Mouse (Mus musculus): ENCODE measurements around the gene Platr17. TPM values are rescaled to one million over a fixed set of nuclear protein-coding genes. Genes with fewer than 3 reads are reported as not detected.
"Not testable (repeated sequence)": the region's sequence is repeated elsewhere in the genome, so short reads cannot be mapped to it uniquely, and the experiment has no call there.

Gene Platr17
- polyA plus RNA-seq, 1 experiment from 2014 or later = 0.40 TPM

DNA sequence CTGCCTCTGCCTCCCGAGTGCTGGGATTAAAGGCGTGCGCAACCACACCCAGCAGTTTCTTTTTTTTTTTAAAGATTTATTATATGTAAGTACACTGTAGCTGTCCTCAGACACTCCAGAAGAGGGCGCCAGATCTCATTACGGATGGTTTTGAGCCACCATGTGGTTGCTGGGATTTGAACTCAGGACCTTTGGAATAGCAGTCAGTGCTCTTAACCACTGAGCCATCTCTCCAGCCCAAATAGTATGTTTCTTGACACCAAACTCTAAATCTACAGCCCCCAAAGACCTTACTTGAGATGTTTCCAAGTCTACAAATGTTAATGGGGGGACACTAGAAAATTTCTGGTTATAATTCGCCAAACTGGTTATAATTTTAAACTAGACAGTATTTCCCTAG lies 13.0 kb upstream of the Platr17 start:
- H3K9me3 ChIP-seq; H3K4me3 ChIP-seq (replicated peaks); H3K27ac ChIP-seq; ATAC-seq; H3K36me3 ChIP-seq; H3K4me2 ChIP-seq (replicated peaks); H3K9ac ChIP-seq (replicated peaks); H3K27me3 ChIP-seq: not testable (repeated sequence)
- WGBS = 72% methylated on average over 6 of the region's 6 CpGs
- peaks cover 19% of the 10 kb centered on the region for H3K4me1 ChIP-seq (replicated peaks)

DNA sequence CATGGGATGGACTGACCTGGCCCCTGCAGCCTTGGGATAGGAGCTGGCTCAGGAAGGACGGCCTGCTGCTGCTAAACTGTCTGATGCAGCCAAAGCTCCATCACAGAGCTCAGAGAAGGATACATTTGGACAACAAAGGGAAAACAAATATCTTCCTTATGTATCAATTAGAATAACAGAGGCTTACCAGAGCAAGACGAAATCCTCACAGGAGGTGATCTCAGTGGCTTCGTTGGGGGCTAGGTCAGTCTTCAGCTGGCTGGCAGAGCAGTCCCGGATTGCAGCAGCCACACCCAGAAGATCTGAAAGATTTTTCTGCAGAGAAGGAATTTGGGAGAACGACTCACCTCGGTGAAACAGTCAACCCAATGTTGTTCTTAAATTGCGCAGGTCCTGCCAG lies 12.5 kb upstream of the Platr17 start:
- Histone ChIP-seq H3K36me3 (no peaks in the 10 kb centered on the region), H3K9me3 (no peaks in the 10 kb centered on the region), H3K27ac (no peak overlapping the region), H3K4me3 (replicated peaks) (no peak overlapping the region), H3K4me2 (replicated peaks) (no peak overlapping the region), H3K4me1 (replicated peaks) (peaks cover 19% of the 10 kb centered on the region), H3K27me3 (peaks cover 3% of the 10 kb centered on the region; the same call in 1 of the 2 replicates), H3K9ac (replicated peaks) (no peak overlapping the region)
- 14% methylated on average over 7 of the region's 7 CpGs for WGBS
- ATAC-seq = no peak

DNA sequence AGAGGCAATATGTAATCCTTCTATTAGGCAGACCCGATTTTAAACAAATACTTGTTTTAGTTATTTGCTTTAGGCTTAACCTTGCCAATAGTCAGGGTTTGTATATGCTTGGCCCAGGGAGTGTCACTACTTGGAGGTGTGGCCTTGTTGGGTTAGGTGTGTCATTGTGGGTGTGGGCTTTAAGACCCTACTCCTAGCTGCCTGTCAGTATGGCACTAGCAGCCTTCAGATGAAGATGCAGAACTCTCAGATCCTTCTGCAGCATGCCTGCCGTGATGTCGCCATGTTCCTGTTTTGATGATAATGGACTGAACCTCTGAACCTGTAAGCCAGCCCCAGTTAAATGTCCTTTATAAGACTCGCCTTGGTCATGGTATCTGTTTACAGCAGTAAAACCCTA lies 11.9 kb upstream of the Platr17 start:
- H3K9me3 ChIP-seq; H3K4me2 ChIP-seq (replicated peaks); H3K9ac ChIP-seq (replicated peaks); H3K27me3 ChIP-seq; ATAC-seq; H3K27ac ChIP-seq; H3K36me3 ChIP-seq; H3K4me3 ChIP-seq (replicated peaks): not testable (repeated sequence)
- WGBS = 81% methylated on average over 4 of the region's 4 CpGs
- peaks cover 16% of the 10 kb centered on the region for H3K4me1 ChIP-seq (replicated peaks)

DNA sequence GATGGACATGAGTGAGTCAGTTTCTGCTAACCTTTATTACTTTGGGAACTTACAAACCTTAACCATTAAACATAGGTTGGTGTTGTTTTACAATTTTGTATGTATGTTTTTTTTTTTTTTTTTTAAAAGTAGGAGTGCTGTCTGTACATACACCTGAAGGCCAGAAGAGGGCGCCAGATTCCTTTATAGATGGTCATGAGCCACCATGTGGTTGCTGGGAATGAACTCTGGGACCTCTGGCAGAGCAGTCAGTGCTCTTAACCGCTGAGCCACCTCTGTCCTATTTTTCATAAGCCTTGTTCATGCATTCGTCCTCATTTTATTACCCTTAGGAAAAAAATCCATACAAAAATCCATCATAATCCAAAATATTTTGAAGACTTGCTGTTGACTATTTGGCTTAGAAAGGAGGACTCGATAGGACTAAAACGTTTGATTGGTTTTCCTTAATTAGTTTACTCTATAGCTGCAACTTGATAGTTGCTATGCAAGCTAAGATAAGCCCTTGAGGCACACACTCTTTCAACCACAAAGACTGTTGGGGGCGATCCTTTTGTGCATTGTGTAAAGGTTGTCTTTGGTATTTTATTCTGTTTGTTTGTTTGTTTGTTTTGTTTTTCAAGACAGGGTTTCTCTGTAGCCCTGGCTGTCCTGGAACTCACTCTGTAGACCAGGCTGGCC lies 7.7 kb upstream of the Platr17 start:
- Histone ChIP-seq H3K27ac (no peak overlapping the region), H3K4me2 (replicated peaks) (no peak overlapping the region), H3K36me3 (no peaks in the 10 kb centered on the region), H3K4me3 (replicated peaks) (no peak overlapping the region), H3K27me3 (peaks cover 3% of the 10 kb centered on the region; the same call in 1 of the 2 replicates), H3K9me3 (no peaks in the 10 kb centered on the region), H3K4me1 (replicated peaks) (no peaks in the 10 kb centered on the region), H3K9ac (replicated peaks) (no peak overlapping the region)
- WGBS = 42% methylated on average over 6 of the region's 6 CpGs
- ATAC-seq = no peak

DNA sequence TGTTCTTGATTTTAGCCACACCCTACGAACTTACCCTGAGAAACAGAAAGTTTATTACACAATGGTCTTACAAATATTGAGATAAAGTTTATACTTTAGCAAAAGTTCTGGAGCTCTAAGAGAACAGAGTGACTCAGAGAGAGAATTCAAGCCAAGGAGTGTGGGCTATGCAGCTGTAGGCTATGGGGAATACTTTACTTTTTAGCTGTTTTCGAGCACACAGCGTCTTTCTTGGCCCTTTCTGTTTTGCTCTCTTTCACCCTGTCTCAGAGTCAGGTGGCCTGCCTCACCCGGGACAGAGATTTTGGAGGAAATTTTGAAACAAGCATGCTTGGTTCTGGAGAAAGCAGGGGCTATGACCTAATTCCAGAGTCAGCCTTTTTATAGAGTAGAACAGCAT lies 6.7 kb upstream of the Platr17 start:
- H3K27me3 ChIP-seq; H3K4me2 ChIP-seq (replicated peaks); H3K9ac ChIP-seq (replicated peaks); H3K27ac ChIP-seq; ATAC-seq; H3K36me3 ChIP-seq; H3K4me3 ChIP-seq (replicated peaks); H3K4me1 ChIP-seq (replicated peaks); H3K9me3 ChIP-seq: not testable (repeated sequence)
- 86% methylated on average over 4 of the region's 4 CpGs for WGBS

DNA sequence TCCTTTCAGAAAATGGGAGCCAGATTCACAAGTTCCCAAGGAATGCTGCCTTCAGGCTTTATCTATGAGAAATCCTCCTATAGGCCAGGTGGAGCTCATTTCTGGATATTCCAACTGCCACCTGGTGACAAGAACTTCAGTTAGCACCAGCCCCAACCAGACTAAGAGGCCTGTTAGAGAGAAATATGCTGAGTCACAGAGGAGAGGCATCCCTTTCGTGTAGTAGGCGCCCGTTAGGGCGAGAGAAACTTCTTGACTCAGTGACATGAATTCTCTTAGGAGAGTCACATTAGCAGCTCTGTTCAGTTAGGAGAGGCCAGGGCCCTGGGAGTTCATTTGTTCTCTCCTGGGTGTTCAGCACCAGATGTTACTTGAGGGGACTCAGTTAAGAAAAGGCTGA lies 5.3 kb upstream of the Platr17 start:
- no peak overlapping the region for H3K9ac ChIP-seq (replicated peaks)
- WGBS = 82% methylated on average over 4 of the region's 4 CpGs
- H3K4me2 ChIP-seq (replicated peaks) = no peak overlapping the region
- no peak for ATAC-seq
- H3K4me1 ChIP-seq (replicated peaks) = no peaks in the 10 kb centered on the region
- no peaks in the 10 kb centered on the region for H3K36me3 ChIP-seq
- no peak overlapping the region for H3K27ac ChIP-seq
- H3K9me3 ChIP-seq = no peaks in the 10 kb centered on the region
- no peaks in the 10 kb centered on the region for H3K27me3 ChIP-seq
- H3K4me3 ChIP-seq (replicated peaks) = no peak overlapping the region

DNA sequence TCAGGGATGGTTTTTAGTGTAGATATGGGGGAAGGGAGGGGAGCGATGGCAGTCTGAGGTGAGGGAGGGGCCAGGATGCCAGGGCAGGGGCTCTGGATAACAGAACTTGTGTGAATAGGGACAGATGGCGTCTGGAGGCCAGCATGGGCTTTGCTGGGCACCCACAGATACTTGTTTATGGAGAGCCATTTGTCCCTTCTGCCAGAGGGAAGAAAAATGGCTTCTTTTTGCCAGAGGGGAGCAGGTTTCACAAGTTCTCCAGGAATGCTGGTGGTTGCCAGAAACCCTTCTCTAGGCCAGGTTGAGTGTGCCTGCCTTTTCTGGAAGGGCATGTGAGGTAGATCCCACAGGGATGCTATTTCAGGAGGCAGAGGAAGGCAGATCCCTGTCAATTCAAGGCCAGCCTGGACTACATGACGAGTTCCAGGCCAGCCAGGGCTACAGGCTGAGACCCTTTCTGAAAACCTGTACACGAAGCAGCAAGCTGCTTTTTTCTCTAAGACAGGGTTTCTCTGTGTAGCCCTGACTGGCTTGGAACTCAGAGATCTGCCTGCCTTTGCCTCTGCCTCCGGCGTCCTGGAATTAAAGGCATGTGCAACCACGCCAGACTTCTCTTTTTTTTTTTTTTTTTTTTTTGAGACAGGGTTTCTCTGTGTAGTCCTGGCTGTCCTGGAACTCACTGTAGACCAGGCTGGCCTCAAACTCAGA lies 4.5 kb upstream of the Platr17 start:
- no peak overlapping the region for H3K4me3 ChIP-seq (replicated peaks)
- H3K9ac ChIP-seq (replicated peaks) = 0 out of 2 replicates have a peak overlapping the region, but pooled peaks have one; percentile 4
- H3K27ac ChIP-seq = no peak overlapping the region
- H3K9me3 ChIP-seq = no peaks in the 10 kb centered on the region
- no peaks in the 10 kb centered on the region for H3K4me1 ChIP-seq (replicated peaks)
- H3K36me3 ChIP-seq = no peaks in the 10 kb centered on the region
- H3K27me3 ChIP-seq = no peaks in the 10 kb centered on the region
- no peak for ATAC-seq
- no peak overlapping the region for H3K4me2 ChIP-seq (replicated peaks)
- 72% methylated on average over 7 of the region's 7 CpGs for WGBS

DNA sequence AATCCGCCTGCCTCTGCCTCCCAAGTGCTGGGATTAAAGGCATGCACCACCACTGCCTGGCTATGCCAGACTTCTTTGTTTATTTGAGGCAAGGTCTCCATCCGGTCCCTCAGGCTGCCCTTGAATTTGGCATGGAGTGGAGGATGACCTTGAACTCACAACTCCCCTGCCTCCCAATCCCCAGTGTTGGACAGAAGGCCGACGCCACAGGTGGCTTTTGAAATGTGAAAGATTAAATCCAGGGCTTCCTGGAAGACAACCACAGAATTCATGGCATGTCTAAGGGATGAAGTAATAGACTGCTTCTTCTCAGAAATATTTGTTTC lies 4.0 kb upstream of the Platr17 start:
- H3K27me3 ChIP-seq = no peaks in the 10 kb centered on the region
- H3K27ac ChIP-seq = no peak overlapping the region
- no peak overlapping the region for H3K4me2 ChIP-seq (replicated peaks)
- WGBS = 85% methylated on average over 4 of the region's 4 CpGs
- ATAC-seq = no peak
- H3K9ac ChIP-seq (replicated peaks) = no peak overlapping the region
- no peaks in the 10 kb centered on the region for H3K9me3 ChIP-seq
- no peaks in the 10 kb centered on the region for H3K36me3 ChIP-seq
- H3K4me3 ChIP-seq (replicated peaks) = no peak overlapping the region
- H3K4me1 ChIP-seq (replicated peaks) = no peaks in the 10 kb centered on the region

DNA sequence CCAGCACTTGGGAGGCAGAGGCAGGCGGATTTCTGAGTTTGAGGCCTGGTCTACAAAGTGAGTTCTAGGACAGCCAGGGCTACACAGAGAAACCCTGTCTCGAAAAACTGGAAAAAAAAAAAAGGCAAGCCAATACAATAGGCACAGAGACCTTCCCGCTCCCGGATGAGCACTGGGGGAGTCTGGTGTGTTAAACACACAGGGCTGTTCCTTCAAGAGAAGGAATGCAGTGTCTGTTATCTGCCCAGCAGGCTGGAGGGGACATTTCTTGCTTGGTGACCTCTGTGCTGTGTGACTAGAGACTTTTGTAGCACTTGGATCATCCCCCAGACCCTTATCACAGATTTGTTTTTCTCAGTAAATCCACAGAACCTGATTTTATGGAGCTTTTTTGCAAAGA lies 3.3 kb upstream of the Platr17 start:
- no peak overlapping the region for H3K27ac ChIP-seq
- no peaks in the 10 kb centered on the region for H3K9me3 ChIP-seq
- WGBS = 70% methylated on average over 4 of the region's 4 CpGs
- H3K4me1 ChIP-seq (replicated peaks) = no peaks in the 10 kb centered on the region
- H3K4me3 ChIP-seq (replicated peaks) = no peak overlapping the region
- no peak overlapping the region for H3K9ac ChIP-seq (replicated peaks)
- no peaks in the 10 kb centered on the region for H3K36me3 ChIP-seq
- ATAC-seq = no peak
- no peak overlapping the region for H3K4me2 ChIP-seq (replicated peaks)
- H3K27me3 ChIP-seq = no peaks in the 10 kb centered on the region

DNA sequence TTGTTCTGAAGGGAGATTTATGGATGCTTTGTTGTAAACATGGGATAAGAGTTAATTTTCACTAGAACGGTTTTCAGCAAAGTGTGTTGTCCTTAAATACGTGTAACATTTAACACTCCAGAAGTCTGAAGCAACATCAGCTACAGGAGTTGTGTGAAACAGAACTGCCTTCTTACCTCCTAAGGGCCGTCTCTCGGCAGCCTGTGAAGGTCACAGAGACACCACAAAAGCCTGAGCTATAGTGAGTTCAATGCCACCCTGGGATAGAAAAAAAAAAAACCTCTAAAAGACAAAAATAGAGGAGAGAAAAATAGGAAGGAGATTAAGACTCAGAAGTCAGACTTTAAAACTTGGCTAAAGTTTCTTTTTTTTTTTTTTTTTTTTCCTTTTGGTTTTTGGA lies 2.9 kb upstream of the Platr17 start:
- 79% methylated on average over 4 of the region's 4 CpGs for WGBS

DNA sequence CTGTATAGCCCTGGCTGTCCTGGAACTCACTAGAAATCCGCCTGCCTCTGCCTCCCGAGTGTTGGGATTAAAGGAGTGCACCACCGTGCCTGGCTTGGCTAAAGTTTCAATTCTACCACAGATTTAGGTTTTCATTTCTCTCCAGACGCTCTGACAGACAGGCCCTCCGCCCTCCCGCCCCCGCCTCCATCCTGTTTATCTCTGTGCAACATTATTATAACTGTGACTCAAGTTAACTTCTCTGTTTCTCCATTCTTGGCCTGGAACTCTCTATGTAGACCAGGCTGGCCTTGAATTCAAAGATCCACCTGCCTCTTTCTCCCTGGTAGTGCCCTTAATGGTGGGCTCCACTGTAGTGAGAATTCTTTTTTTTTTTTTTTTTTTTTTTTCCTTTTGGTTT lies 2.4 kb upstream of the Platr17 start:
- 88% methylated on average over 7 of the region's 7 CpGs for WGBS
- H3K9ac ChIP-seq (replicated peaks) = no peak overlapping the region
- no peak for ATAC-seq

More for the DNA sequence above, 2.9 kb upstream of the Platr17 start:
- ATAC-seq = no peak
- Histone ChIP-seq H3K27me3 (no peaks in the 10 kb centered on the region), H3K36me3 (no peaks in the 10 kb centered on the region), H3K4me3 (replicated peaks) (no peak overlapping the region), H3K27ac (no peak overlapping the region), H3K4me1 (replicated peaks) (no peaks in the 10 kb centered on the region), H3K9me3 (no peaks in the 10 kb centered on the region), H3K4me2 (replicated peaks) (no peak overlapping the region), H3K9ac (replicated peaks) (no peak overlapping the region)

DNA sequence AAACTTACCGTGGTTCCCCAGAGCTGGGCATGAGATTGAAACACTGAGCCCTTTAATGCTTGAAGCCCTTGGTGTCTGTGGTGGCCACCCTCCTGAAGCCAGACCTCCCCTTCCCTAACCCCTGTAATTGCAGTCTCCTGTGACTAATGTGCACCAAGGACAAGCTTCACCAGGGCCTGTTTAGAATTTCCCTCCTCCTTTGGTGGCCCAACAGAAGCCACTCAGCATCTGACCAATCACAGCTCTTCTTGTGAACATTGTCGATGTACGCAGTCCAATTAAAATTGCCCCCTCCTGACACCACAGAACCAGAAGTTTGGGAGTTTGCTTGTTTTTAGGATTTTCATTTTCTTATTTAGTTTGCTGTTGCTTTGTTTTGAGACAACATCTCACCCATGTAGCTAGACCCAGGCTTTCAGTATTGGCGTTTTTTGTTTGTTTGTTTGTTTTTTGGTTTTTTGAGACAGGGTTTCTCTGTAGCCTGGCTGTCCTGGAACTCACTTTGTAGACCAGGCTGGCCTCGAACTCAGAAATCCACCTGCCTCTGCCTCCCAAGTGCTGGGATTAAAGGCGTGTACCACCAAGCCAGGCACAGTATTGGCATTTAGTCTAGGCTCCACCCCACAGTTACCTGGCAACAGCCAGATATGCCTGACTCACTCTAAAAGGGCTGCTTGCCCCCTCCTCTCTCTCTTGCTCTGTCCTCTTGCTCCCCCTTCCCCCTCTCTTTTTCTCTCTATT lies 854 bp upstream of the Platr17 start:
- H3K9ac ChIP-seq (replicated peaks); H3K4me3 ChIP-seq (replicated peaks); H3K36me3 ChIP-seq; H3K27ac ChIP-seq; H3K27me3 ChIP-seq; H3K4me1 ChIP-seq (replicated peaks); H3K9me3 ChIP-seq; ATAC-seq; H3K4me2 ChIP-seq (replicated peaks): not testable (repeated sequence)
- WGBS = 80% methylated on average over 6 of the region's 6 CpGs

More for the DNA sequence above, 2.4 kb upstream of the Platr17 start:
- Histone ChIP-seq H3K4me3 (replicated peaks) (no peak overlapping the region), H3K4me1 (replicated peaks) (no peaks in the 10 kb centered on the region; the same call in 1 of the 2 replicates), H3K27ac (no peak overlapping the region), H3K4me2 (replicated peaks) (no peak overlapping the region), H3K27me3 (no peaks in the 10 kb centered on the region), H3K36me3 (no peaks in the 10 kb centered on the region), H3K9me3 (no peaks in the 10 kb centered on the region)
